Mouse (Mus musculus) brain, embryonic 14.5 days (tissue): ENCODE measurements at regions not wholly inside any gene's neighbourhood (a gene's known extent, or its start where the extent isn't known, plus 50 kb on each side); places are given as distances from the start of the nearest gene placed in this dataset.
A peak's percentile ranks its signal among the peaks of the same experiment; 100 is the strongest.
"Not testable (repeated sequence)": the region's sequence is repeated elsewhere in the genome, so short reads cannot be mapped to it uniquely, and the experiment has no call there.

Source experiments
- DNase-seq: peaks from one replicate; pipeline ENCODE4 v3.0.0-alpha.2; 2011; ENCODE audit warnings: low read depth
- CTCF ChIP-seq: fragments of 200-500 bp; IDR thresholded peaks from 2 replicates; pipeline ENCODE4 v1.5.1; 2012; ENCODE audit warnings: inconsistent platforms, mild to moderate bottlenecking, moderate library complexity, borderline replicate concordance; ENCODE audit not compliant: insufficient read depth, insufficient read length; ENCODE audit errors: extremely low read depth
- POLR2A ChIP-seq: fragments of 200-500 bp; IDR thresholded peaks from 2 replicates; pipeline ENCODE4 v1.6.1; 2012; ENCODE audit warnings: mild to moderate bottlenecking, inconsistent platforms, borderline replicate concordance; ENCODE audit not compliant: poor library complexity, insufficient read depth, insufficient read length, severe bottlenecking; ENCODE audit errors: extremely low read depth

- no peak for DNase-seq
- no peak for TF ChIP-seq CTCF
- no peak for TF ChIP-seq POLR2A
Observed at GRCm38 (mm10) chr4:84153571-84153970, 521.5 kb downstream of the Bnc2 start.

GRCm38 (mm10) chr4:84157911-84158647, 517.0 kb downstream of the Bnc2 start:
- TF ChIP-seq POLR2A: no peak
- no peak for TF ChIP-seq CTCF
- DNase-seq: no peak

GRCm38 (mm10) chr4:84163362-84163761, 511.7 kb downstream of the Bnc2 start:
- no peak for TF ChIP-seq CTCF
- no peak for TF ChIP-seq POLR2A
- no peak for DNase-seq

- TF ChIP-seq POLR2A (no peak), CTCF (no peak)
- no peak for DNase-seq
Observed at GRCm38 (mm10) chr4:84165256-84165655, 509.8 kb downstream of the Bnc2 start.

GRCm38 (mm10) chr4:84172841-84173240, 502.2 kb downstream of the Bnc2 start:
- peak; percentile 84 for DNase-seq
- TF ChIP-seq CTCF: no peak
- TF ChIP-seq POLR2A: no peak

GRCm38 (mm10) chr4:84173441-84173840, 501.6 kb downstream of the Bnc2 start:
- no peak for DNase-seq
- TF ChIP-seq CTCF (no peak), POLR2A (no peak)

GRCm38 (mm10) chr4:84176457-84176856, 498.6 kb downstream of the Bnc2 start:
- DNase-seq: not testable (repeated sequence)

GRCm38 (mm10) chr4:84177827-84178226, 497.2 kb downstream of the Bnc2 start:
- DNase-seq: peak; percentile 74
- TF ChIP-seq CTCF: no peak
- no peak for TF ChIP-seq POLR2A

GRCm38 (mm10) chr4:84184436-84184835, 490.6 kb downstream of the Bnc2 start:
- DNase-seq: no peak
- TF ChIP-seq CTCF: no peak
- TF ChIP-seq POLR2A: no peak

- TF ChIP-seq CTCF: no peak
- TF ChIP-seq POLR2A: no peak
- no peak for DNase-seq
Observed at GRCm38 (mm10) chr4:84184844-84185243, 490.2 kb downstream of the Bnc2 start.

GRCm38 (mm10) chr4:84189315-84189714, 485.8 kb downstream of the Bnc2 start:
- TF ChIP-seq CTCF (no peak), POLR2A (no peak)
- DNase-seq: peak; percentile 37

GRCm38 (mm10) chr4:84191303-84191702, 483.8 kb downstream of the Bnc2 start:
- no peak for TF ChIP-seq CTCF
- no peak for TF ChIP-seq POLR2A
- no peak for DNase-seq
